Mouse (Mus musculus): ENCODE measurements around the gene A930033H14Rik. TPM values are rescaled to one million over a fixed set of nuclear protein-coding genes. Genes with fewer than 3 reads are reported as not detected.
A peak's percentile ranks its signal among the peaks of the same experiment; 100 is the strongest.

Gene A930033H14Rik
- total and polyA plus RNA-seq, 3 experiments, result 0.61 to 1.1 (median 1.1) TPM

GRCm38 (mm10) chr10:69219289-69219626 lies 6.4 kb upstream of the A930033H14Rik start:
- peaks cover 9% of the 10 kb centered on the region for H3K4me1 ChIP-seq (ENCODE audit: control insufficient read depth, insufficient read depth, low read length)
- intact Hi-C loops (cut with DNase I), result no loop called here
- WGBS, result 40% methylated on average over 2 of the region's 2 CpGs
- TF ChIP-seq POLR2A (IDR thresholded peaks at IDR 0.05; ENCODE audit: insufficient read depth, low read depth, low read length), result peak; percentile 75
- TF ChIP-seq CTCF (IDR thresholded peaks at IDR 0.05), result no peak
- no peak for TF ChIP-seq EP300 (IDR thresholded peaks at IDR 0.05; ENCODE audit: insufficient read depth, low read depth, low read length)
- H3K79me2 ChIP-seq (replicated peaks; ENCODE audit: control insufficient read depth, insufficient read depth, low read length), result 0 out of 2 replicates have a peak, but pooled peaks cover 3% of the 10 kb centered on the region
- peak overlapping the region; percentile 89 for H3K27ac ChIP-seq
- peak overlapping the region; percentile 50 for H3K9ac ChIP-seq (ENCODE audit: low read depth, low read length)
- DNase-seq, result peak in 1 of 2 experiments; percentile 40
- peaks cover 17% of the 10 kb centered on the region for H3K36me3 ChIP-seq (ENCODE audit: control insufficient read depth, insufficient read depth, low read length)
- H3K4me3 ChIP-seq, result peak overlapping the region; percentile 49
- H3K27me3 ChIP-seq (ENCODE audit: control insufficient read depth, insufficient read depth, low read length), result no peaks in the 10 kb centered on the region

- 0 out of 2 replicates have a peak, but pooled peaks cover 3% of the 10 kb centered on the region for H3K79me2 ChIP-seq (replicated peaks; ENCODE audit: control insufficient read depth, insufficient read depth, low read length)
- DNase-seq, result peak; percentile 65 to 86
- no peaks in the 10 kb centered on the region for H3K27me3 ChIP-seq (ENCODE audit: control insufficient read depth, insufficient read depth, low read length)
- H3K4me1 ChIP-seq (ENCODE audit: control insufficient read depth, insufficient read depth, low read length), result peaks cover 13% of the 10 kb centered on the region
- WGBS, result 45% methylated on average over 14 of the region's 14 CpGs
- H3K9ac ChIP-seq (ENCODE audit: low read depth, low read length), result no peak overlapping the region
- peak overlapping the region; percentile 49; the same call in 1 of the 2 replicates for H3K4me3 ChIP-seq
- peaks cover 16% of the 10 kb centered on the region for H3K36me3 ChIP-seq (ENCODE audit: control insufficient read depth, insufficient read depth, low read length)
- H3K27ac ChIP-seq, result peak overlapping the region; percentile 89
- intact Hi-C loops (cut with DNase I), result no loop called here
- TF ChIP-seq CTCF (IDR thresholded peaks at IDR 0.05) (no peak), EP300 (IDR thresholded peaks at IDR 0.05; ENCODE audit: insufficient read depth, low read depth, low read length) (peak; percentile 99), POLR2A (IDR thresholded peaks at IDR 0.05; ENCODE audit: insufficient read depth, low read depth, low read length) (no peak)
Measured at GRCm38 (mm10) chr10:69218458-69219288, 5.8 kb upstream of the A930033H14Rik start.

DNA sequence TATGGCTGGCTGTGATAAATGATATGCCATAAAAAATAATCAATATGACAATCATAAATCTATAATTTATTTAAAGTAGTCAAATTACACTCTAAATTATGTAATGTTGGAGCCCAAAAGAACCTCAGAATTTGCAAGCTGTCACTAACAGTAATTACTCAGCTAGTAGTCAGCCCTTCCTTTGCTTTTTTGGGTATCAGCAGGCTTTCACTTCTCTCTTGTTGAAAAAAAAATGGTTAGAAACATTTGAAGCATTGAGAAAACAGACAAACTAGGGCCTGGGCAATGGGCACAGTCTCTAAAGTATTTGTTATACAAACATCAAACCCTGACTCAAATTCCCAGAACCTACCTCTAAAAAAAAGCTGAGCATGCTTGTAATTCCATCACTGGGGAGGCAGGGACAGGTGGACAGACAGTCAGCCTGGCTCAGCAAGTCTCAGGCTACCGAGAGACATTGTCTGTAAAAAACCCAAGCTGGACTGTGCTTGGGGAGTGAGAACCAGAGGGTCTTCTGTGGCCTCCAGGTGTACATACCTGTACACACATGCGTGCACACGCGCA lies 4.3 kb upstream of the A930033H14Rik start:
- Histone ChIP-seq H3K27ac (no peak overlapping the region), H3K36me3 (ENCODE audit: control insufficient read depth, insufficient read depth, low read length) (peaks cover 8% of the 10 kb centered on the region), H3K79me2 (replicated peaks; ENCODE audit: control insufficient read depth, insufficient read depth, low read length) (0 out of 2 replicates have a peak, but pooled peaks cover 3% of the 10 kb centered on the region), H3K27me3 (ENCODE audit: control insufficient read depth, insufficient read depth, low read length) (no peaks in the 10 kb centered on the region), H3K4me3 (no peak overlapping the region), H3K9ac (ENCODE audit: low read depth, low read length) (no peak overlapping the region), H3K4me1 (ENCODE audit: control insufficient read depth, insufficient read depth, low read length) (peaks cover 14% of the 10 kb centered on the region)
- intact Hi-C loops (cut with DNase I), result no loop called here
- 88% methylated on average over 4 of the region's 4 CpGs for WGBS
- TF ChIP-seq EP300 (IDR thresholded peaks at IDR 0.05; ENCODE audit: insufficient read depth, low read depth, low read length) (no peak), POLR2A (IDR thresholded peaks at IDR 0.05; ENCODE audit: insufficient read depth, low read depth, low read length) (no peak), CTCF (IDR thresholded peaks at IDR 0.05) (no peak)
- peak in 1 of 2 experiments; percentile 15 for DNase-seq

DNA sequence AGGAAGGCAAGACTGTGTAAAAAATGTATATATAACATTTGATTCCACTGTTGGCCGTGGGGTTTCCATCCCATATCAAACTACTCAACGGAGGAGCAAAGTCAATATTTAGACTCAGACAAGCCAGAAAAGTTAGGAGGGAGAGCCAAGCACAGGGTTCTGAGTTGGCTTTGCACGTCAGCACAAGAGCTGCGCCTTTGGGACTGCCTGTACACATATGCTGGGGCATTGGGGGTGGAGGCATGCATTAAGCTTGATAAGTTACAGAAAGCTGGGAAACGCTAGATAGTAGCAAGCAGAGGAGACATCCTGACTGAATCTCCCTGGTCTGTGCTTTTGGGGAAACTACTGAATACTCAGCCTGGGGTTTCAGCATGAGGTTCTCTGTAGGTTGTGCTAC lies 1.1 kb upstream of the A930033H14Rik start:
- 14% methylated on average over 5 of the region's 5 CpGs for WGBS
- H3K4me1 ChIP-seq (ENCODE audit: control insufficient read depth, insufficient read depth, low read length), result peaks cover 12% of the 10 kb centered on the region
- H3K4me3 ChIP-seq, result peak overlapping the region; percentile 88
- H3K36me3 ChIP-seq (ENCODE audit: control insufficient read depth, insufficient read depth, low read length), result peaks cover 8% of the 10 kb centered on the region
- no peaks in the 10 kb centered on the region for H3K27me3 ChIP-seq (ENCODE audit: control insufficient read depth, insufficient read depth, low read length)
- DNase-seq, result peak; percentile 38 to 39
- H3K9ac ChIP-seq (ENCODE audit: low read depth, low read length), result peak overlapping the region; percentile 96
- intact Hi-C loops (cut with DNase I), result loop anchor here (2.0 kb wide), 3 partner anchors 27 to 41 kb away; no protein-coding TSS in a partner anchor
- H3K27ac ChIP-seq, result peak overlapping the region; percentile 98
- no peaks in the 10 kb centered on the region for H3K79me2 ChIP-seq (replicated peaks; ENCODE audit: control insufficient read depth, insufficient read depth, low read length)
- no peak for TF ChIP-seq CTCF (IDR thresholded peaks at IDR 0.05)
- TF ChIP-seq EP300 (IDR thresholded peaks at IDR 0.05; ENCODE audit: insufficient read depth, low read depth, low read length), result no peak
- TF ChIP-seq POLR2A (IDR thresholded peaks at IDR 0.05; ENCODE audit: insufficient read depth, low read depth, low read length), result no peak

- under 1% methylated on average over 21 of the region's 21 CpGs for WGBS
- Histone ChIP-seq H3K4me3 (peak overlapping the region; percentile 88), H3K27ac (peak overlapping the region; percentile 98), H3K9ac (ENCODE audit: low read depth, low read length) (peak overlapping the region; percentile 96), H3K36me3 (ENCODE audit: control insufficient read depth, insufficient read depth, low read length) (peaks cover 5% of the 10 kb centered on the region), H3K27me3 (ENCODE audit: control insufficient read depth, insufficient read depth, low read length) (no peaks in the 10 kb centered on the region), H3K79me2 (replicated peaks; ENCODE audit: control insufficient read depth, insufficient read depth, low read length) (no peaks in the 10 kb centered on the region), H3K4me1 (ENCODE audit: control insufficient read depth, insufficient read depth, low read length) (peaks cover 10% of the 10 kb centered on the region)
- no peak for DNase-seq
- intact Hi-C loops (cut with DNase I), result loop anchor here (2.0 kb wide), 3 partner anchors 27 to 41 kb away; no protein-coding TSS in a partner anchor
- TF ChIP-seq POLR2A (IDR thresholded peaks at IDR 0.05; ENCODE audit: insufficient read depth, low read depth, low read length), result no peak
- no peak for TF ChIP-seq CTCF (IDR thresholded peaks at IDR 0.05)
- no peak for TF ChIP-seq EP300 (IDR thresholded peaks at IDR 0.05; ENCODE audit: insufficient read depth, low read depth, low read length)
Measured at GRCm38 (mm10) chr10:69213451-69213877, 566 bp upstream of the A930033H14Rik start.
